Mouse (Mus musculus) bone marrow, adult 2 months (tissue): Measurements from ENCODE around the gene Psmb5.

Experiments used
- CTCF ChIP-seq: fragments of 200-500 bp; IDR thresholded peaks from 2 replicates; pipeline ENCODE4 v1.5.1; 2011; ENCODE audit warnings: low read length, control low read depth; ENCODE audit not compliant: control insufficient read depth, insufficient read depth
- POLR2A ChIP-seq: fragments of 200-500 bp; IDR thresholded peaks from 2 replicates; pipeline ENCODE4 v1.6.1; 2011; ENCODE audit warnings: low read depth, mild to moderate bottlenecking, control low read depth, low read length, borderline replicate concordance; ENCODE audit not compliant: control insufficient read depth

DNA sequence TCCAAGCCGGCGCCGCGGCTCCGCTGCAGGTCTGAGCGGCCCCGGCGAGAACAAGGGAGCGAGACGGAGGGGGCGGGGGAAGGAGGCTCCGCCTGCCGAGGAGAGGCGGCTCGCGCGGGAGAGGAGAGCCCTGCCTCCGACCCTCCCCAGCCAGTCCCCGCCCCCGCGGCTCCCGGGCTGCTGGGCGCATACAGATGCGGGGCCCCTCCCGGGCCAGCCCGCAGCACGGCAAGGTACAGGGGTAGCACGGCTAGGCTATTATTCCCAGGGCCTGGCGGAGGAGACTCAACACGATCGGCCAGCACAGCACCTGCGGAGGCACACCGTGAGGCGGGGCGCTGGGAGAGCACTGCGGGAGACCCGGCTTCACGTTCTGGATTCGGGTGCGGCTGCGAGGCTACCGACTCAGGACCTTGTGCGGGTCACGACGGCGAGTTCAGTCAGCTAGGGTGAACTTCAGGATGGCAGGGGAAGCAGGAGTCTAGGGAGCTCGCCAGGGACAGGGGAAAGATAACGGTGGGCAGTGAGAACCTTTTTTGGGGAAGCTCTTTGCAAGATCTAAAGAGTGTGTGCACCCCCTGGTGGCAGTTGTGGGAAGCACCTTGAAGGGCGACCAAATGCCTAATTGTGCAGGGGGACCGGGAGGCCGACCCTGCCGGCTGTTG, 23.6 kb upstream of the Psmb5 start, which contains the start of gene Cdh24:
- TF ChIP-seq CTCF (peak; percentile 88), POLR2A (no peak)
